ENCODE assay signal across 8 mouse cellular contexts in the genomic region with DNA sequence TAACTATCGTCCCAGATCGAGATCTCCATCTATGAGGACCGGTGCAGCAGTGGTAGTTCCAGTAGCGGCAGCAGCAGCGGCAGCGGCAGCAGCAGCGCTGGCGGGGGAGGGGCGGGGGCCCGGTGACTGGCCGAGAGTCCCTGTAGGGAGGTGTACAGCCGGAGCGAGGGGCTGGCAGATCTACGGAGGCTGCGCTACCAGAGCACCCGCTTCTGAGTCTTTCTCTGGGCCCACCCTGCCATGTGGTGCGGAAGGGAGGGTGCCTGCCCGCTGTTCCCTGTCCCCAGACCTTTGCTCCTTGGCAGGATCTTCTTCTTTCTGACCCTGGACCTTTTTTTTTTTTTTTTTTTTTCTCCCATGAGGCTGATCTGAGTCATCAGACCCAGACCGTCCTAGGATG. TPM values are rescaled to one million over a fixed set of nuclear protein-coding genes. Genes with fewer than 3 reads are reported as not detected.
A peak's percentile ranks its signal among the peaks of the same experiment; 100 is the strongest.
DNase-seq lines count a peak whose midpoint lies in the region; ATAC-seq and TF ChIP-seq lines count a peak whose summit lies in the region.

No protein-coding gene starts in this region.

- 2% methylated on average over 19 of the region's 19 CpGs for WGBS in intestine, embryonic 15.5 days
- under 1% methylated on average over 19 of the region's 19 CpGs for WGBS in liver, postnatal 0 days (ENCODE audit: insufficient replicate concordance)

- ATAC-seq in intestine, embryonic 15.5 days = no peak
- no peak for ATAC-seq in liver, postnatal 0 days
- ATAC-seq in megakaryocyte, adult 5-6 weeks (ENCODE audit: poor library complexity, severe bottlenecking) = no peak

- H3K4me2 ChIP-seq in intestine, embryonic 15.5 days (replicated peaks) = peak overlapping the region; percentile 54
- 0 out of 2 replicates have a peak overlapping the region, but pooled peaks have one; percentile 38 for H3K4me2 ChIP-seq in liver, postnatal 0 days (ENCODE audit: low read depth, low read length)

- DNase-seq in 3134 (ENCODE audit: extremely low read depth, insufficient read length, low spot score) (peak; percentile 88), MN1 (ENCODE audit: low spot score) (peak; percentile 18)
- DNase-seq in liver, postnatal 0 days = no peak
- no peak for DNase-seq in spleen, postnatal 36 days (ENCODE audit: low spot score in 2 of 2)
- DNase-seq in layer of hippocampus, postnatal 25 days (ENCODE audit: extremely low spot score in 1 of 2, low spot score in 1 of 2) = no peak

- H3K4me1 ChIP-seq in embryonic fibroblast, embryonic 13.5 days (ENCODE audit: control insufficient read depth, insufficient read depth, low read length) = peaks cover 6% of the 10 kb centered on the region; the same call in 1 of the 2 replicates
- H3K4me1 ChIP-seq in intestine, embryonic 15.5 days (replicated peaks) = peaks cover 6% of the 10 kb centered on the region; the same call in 1 of the 2 replicates
- H3K4me1 ChIP-seq in liver, postnatal 0 days (ENCODE audit: insufficient read depth) = no peaks in the 10 kb centered on the region

- no peaks in the 10 kb centered on the region for H3K27me3 ChIP-seq in intestine, embryonic 15.5 days (replicated peaks)
- 0 out of 2 replicates have a peak, but pooled peaks cover 3% of the 10 kb centered on the region for H3K27me3 ChIP-seq in liver, postnatal 0 days (ENCODE audit: insufficient read depth, low read length)

- no peak for TF ChIP-seq CTCF in embryonic fibroblast, embryonic 13.5 days (IDR thresholded peaks at IDR 0.05; ENCODE audit: borderline replicate concordance, insufficient read depth, low read length)
- no peak for TF ChIP-seq CTCF in liver, postnatal 0 days (IDR thresholded peaks at IDR 0.05; ENCODE audit: low read depth)

- H3K9ac ChIP-seq in intestine, embryonic 15.5 days = no peak overlapping the region
- no peak overlapping the region for H3K9ac ChIP-seq in liver, postnatal 0 days (replicated peaks)

- H3K4me3 ChIP-seq in embryonic fibroblast, embryonic 13.5 days (ENCODE audit: insufficient read depth, low read length) = 0 out of 2 replicates have a peak overlapping the region, but pooled peaks have one; percentile 24
- peak overlapping the region; percentile 5; the same call in 1 of the 2 replicates for H3K4me3 ChIP-seq in intestine, embryonic 15.5 days (replicated peaks)
- no peak overlapping the region for H3K4me3 ChIP-seq in liver, postnatal 0 days (ENCODE audit: low read depth, low read length)

- H3K36me3 ChIP-seq in intestine, embryonic 15.5 days = no peaks in the 10 kb centered on the region
- no peaks in the 10 kb centered on the region for H3K36me3 ChIP-seq in liver, postnatal 0 days (replicated peaks; ENCODE audit: insufficient read depth, low read length)

- H3K27ac ChIP-seq in embryonic fibroblast, embryonic 13.5 days (ENCODE audit: insufficient read depth, low read length) = no peak overlapping the region
- H3K27ac ChIP-seq in intestine, embryonic 15.5 days = no peak overlapping the region
- H3K27ac ChIP-seq in liver, postnatal 0 days (ENCODE audit: low read depth) = no peak overlapping the region

- H3K9me3 ChIP-seq in intestine, embryonic 15.5 days = no peaks in the 10 kb centered on the region
- H3K9me3 ChIP-seq in liver, postnatal 0 days (ENCODE audit: low read length) = no peaks in the 10 kb centered on the region

- TF ChIP-seq EP300 in liver, postnatal 0 days (IDR thresholded peaks at IDR 0.05; ENCODE audit: low read depth) = no peak

- no peak for TF ChIP-seq POLR2A in embryonic fibroblast, embryonic 13.5 days (IDR thresholded peaks at IDR 0.05; ENCODE audit: low read depth, low read length)

RNA-seq across cellular contexts. Expression of gene Golga7b, which starts 21.0 kb away (rescaled TPM):
- not detected in 2 replicates for polyA plus RNA-seq in embryonic fibroblast, embryonic 13.5 days (2011; ENCODE audit: insufficient read length, low read depth, missing spikeins)
- 1.1 and 1.5 TPM in 2 replicates for polyA plus RNA-seq in intestine, embryonic 15.5 days (2015; fragmentation: Nextera tagmentation; extraction: Ambion mirVana)
- polyA plus RNA-seq in liver, postnatal 0 days (2015; fragmentation: Nextera tagmentation; extraction: Ambion mirVana) = not detected in 2 replicates
- total RNA-seq in layer of hippocampus, postnatal 25 days (2021) = 10 to 100 TPM; 76.8 to 77.1 TPM
- total RNA-seq in megakaryocyte, adult 5-6 weeks (2015) = not detected in 2 replicates
- not detected in 2 replicates for total RNA-seq in megakaryocyte, adult 5-6 weeks (2017)

Comparison
In these comparisons a context has a peak if more than half of its experiments do, and no peak if none do; other contexts are left out.
1. DNase-seq: peak in 3134 (single experiment) and MN1 (single experiment); none in liver, postnatal 0 days (single experiment), spleen, postnatal 36 days (0 of 2) and layer of hippocampus, postnatal 25 days (0 of 2).